Mouse (Mus musculus): Measurements from ENCODE around the gene Zbtb8os.
"Not testable (repeated sequence)": the region's sequence is repeated elsewhere in the genome, so short reads cannot be mapped to it uniquely, and the experiment has no call there.

The Zbtb8os gene

DNA sequence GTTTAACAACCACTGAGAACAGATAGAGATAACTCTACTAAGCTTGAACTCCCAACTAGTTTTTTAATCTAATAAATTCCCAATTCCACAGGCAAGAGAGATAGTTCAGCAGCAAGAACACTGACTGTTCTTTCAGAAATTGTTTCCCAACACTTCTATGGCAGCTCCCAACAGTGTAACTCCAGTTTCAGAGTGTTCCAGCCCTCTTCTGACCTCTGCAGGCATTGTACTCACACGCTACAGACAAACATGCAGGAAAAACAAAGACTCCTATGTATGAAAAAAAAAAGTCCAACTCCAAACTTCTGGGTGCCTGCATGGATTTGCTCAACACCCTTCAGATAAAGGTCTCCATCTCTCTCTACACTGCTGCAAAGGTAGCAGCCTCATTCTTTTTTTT, 2.6 kb upstream of the Zbtb8os start:
- no peak for DNase-seq (ENCODE audit: low spot score in 2 of 2)

DNA sequence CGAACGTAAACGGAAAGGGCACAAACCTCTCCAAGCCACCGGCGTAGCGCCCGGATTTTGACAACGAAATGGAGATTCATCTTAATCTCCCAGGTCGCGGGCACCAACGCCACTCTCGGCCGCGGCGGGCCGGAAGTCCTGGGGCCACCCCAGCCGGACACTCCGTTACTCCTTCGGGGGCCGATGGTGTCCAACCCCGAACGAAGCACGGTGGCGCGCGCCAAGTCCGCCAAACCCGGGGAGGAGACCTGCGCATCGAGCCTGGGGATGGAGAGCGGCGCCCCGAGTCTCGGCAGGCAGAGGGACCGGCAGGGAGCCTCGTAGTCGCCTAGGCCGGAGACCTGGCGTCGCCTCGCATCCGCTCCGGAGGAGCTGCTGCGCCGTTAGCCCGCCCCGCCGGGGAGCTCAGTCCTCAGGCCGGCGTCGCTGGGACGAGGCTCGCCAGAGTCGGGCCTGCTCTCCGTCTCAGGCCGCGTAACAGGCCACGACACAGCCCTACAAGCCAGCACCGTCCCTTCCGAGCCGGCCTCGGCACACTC, 749 bp upstream of the Zbtb8os start:
- peak in 1 of 2 experiments; percentile 76 for DNase-seq (ENCODE audit: low spot score in 2 of 2)

DNA sequence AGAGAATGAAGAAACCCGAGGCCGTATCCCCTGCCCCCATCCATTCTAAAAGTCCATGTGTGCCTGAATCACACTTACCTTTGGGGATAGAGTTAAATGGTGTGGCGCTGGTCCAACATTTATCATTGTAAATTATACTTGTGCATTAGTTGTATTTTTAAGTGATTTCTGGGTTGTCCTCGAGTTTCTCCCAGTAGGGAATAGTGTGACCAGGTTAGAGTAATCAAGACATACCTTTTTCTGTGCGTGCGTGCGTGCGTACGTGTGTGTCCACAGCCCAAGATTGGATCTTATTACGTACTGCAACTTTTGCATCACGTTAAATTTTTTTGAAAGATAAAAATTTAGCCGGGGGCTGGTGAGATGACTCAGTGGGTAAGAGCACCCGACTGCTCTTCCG, 796 bp downstream of the Zbtb8os start:
- no peak for DNase-seq (ENCODE audit: low spot score in 2 of 2)

DNA sequence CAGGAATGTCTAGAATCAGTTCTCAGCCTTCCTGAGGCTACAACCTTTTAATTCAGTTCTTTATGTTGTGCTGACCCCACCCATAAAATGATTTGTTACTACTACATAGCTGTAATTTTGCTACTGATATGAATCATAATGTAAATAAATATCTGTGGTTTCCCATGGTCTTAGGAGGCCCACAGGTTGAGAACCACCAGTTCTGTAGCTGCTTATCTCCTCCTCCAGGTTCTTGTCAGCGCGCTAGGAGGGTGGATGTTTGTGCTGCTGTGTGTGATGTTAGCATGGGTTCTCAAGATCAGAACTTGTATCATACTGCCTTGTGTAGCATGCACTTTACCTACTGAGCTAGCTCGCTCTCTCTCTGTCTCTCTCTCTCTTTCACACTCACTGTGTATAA, 4.2 kb downstream of the Zbtb8os start:
- DNase-seq (ENCODE audit: low spot score in 2 of 2) = no peak

DNA sequence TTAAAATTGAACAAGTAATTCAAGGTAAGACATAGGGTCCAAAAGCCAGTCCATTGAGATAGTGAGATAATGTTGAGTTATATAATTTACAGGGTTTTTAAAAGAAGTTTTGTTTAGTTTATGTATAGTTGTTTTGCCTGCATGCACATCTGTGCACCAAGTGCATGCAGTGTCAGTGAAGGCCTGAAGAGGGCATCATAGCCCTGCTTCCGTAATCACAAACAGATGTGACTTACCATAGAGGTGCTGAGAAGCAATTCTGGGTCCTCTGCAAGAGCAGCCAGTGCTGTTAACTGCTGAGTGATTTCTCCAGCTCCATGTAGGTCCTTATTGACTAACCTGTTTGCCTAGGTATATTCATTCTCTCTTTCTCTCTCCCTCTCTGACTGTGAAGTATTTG, 6.4 kb downstream of the Zbtb8os start:
- DNase-seq (ENCODE audit: low spot score in 2 of 2) = no peak

DNA sequence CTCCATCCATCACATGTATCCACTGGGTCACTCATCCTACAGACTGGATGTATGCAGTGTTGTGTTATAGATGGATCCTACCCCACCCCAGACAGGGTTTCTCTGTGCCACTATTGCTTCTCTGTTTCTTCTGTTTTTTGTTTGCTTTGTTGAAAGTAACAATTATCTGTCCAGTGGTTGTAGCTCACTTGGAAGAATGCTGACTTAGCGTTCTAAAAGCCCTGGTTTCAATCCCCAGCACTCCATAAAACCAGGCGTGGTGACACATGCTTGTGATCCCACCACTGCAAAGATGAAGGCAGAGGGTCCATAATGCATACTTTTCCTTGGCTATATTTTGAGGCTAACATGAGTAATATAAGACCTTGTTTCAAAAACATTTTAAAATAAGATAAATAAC, 7.2 kb downstream of the Zbtb8os start:
- DNase-seq (ENCODE audit: low spot score in 2 of 2) = no peak

DNA sequence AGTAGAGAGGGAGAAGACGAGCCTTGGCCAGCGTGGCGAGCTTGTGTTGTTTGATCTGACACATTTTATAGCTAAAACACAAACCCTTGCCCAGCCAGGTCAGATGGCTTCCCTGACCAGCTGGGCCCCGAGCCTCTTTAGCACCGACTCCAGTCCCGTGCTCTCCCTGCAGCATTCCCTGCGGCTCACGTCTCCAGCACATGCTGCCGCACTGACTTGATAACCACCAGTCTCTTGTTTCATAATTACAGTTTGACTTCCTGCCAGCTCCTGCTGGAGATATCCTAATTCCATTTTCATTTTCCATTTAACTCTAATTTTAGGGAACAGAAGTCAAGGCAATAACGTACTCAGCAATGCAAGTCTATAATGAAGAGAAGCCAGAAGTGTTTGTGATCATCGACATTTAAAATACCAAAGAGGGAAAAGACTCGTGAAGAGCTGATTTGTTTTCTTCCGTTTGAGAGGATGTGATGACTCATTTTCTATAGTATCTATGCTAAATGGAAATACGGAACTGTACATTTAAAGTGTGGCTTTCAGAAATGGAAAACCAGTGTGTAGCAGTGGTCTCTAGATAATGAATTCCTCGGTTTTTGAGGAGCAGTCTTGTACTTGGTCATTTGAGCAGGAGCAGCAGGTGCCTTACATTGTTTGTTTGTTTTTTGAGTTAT, 11.1 kb downstream of the Zbtb8os start:
- no peak for DNase-seq (ENCODE audit: low spot score in 2 of 2)

DNA sequence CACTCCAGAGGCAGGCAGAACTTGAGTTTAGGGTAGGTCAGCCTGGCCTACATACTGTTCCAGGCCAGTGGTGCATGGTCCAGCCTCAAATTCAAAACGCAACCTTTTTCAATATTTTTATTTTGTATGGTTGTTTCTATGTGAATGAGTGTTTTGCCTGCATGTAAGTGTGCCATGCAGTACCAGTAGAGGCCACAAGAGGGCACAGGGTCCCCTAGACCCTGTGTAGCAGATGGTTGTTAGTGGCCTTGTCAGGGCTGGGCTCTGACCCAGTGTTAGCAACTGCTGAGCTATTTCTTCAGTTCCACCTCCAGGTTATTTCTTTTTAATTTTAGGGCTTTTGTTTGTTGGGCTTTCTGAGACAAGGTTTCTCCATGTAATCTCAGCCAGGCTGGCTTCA, 15.1 kb downstream of the Zbtb8os start:
- peak; percentile 57 to 84 for DNase-seq (ENCODE audit: low spot score in 2 of 2)

DNA sequence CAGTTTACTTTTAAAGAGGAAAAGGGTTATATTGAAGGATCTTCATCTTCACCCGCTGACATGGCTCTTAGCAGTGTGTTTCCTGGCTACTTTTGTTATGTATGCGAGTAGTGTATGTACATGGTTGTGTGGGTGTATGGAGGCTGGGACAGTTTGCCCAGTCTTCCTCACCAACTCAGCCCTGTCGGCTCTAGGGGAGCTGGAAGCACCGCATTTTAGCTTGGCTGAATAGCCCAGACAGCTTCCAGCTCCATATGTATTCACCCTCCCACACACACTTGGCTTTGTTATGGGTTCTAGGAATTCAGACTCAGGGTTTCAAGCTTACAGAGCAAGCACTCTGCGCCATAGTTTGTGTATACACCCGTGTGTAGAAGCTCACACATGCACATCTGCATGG, 15.6 kb downstream of the Zbtb8os start:
- DNase-seq (ENCODE audit: low spot score in 2 of 2) = no peak

DNA sequence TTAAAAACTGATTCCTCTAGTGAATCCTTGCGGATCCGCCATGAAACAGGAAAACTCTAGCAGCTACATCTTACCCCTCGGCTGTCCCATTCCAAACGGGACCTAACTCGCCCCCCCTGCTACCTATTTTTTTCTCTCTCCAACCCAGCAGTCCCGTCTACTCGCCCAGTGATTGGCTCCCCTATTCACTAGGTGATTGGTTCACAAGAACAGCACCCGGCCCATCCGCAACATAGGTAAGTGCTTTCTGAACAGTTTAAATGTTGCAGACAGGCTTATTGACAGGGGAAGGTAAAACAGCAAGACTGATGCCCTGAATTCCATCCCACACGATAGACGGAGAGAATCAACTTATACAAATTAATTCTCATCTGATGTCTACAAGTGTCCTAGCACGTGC, 17.7 kb downstream of the Zbtb8os start:
- DNase-seq (ENCODE audit: low spot score in 2 of 2) = no peak

DNA sequence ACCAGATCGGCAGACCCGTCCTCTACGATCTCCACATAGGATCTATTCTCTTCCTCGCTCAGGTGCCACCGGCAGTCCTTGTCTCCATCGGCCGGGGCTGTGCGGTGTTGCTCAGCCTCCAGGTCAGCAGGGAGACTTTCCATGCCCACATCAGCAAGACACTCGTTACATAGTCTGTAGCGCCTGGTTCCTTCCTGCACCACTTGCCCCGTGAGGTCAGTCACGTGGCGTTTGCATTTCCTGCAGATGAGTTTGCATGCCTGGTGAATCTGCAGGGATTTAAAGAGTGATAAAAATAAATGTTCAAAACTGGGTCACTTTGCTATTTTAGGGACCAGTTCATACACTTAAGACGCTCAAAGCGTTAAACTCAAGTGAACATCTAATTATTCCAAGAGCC, 18.7 kb downstream of the Zbtb8os start:
- DNase-seq (ENCODE audit: low spot score in 2 of 2) = no peak

DNA sequence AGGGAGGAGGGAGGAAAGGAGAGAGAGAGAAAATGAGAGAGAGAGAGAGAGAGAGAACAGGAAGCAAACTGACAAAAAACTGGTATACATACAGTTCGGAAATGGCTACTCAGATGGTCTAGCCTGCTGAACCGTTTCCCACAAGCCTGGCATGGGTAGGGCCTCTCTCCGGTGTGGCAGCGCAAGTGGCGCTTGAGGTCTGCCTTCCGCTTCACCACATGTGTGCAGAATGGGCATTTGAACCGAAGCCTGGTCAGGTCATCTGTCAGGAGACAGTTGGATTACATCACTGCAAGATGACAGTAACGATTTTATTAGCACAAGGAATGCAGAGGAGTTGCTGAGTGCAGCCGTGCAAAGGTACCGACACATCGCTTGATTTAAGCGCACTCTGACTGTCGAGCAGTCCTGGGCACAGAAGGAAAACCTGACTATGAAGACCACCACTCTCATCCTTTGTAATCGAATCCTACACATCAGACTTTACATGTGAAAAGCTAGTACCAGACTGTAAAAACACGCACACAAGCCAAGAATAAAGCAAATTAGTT, 22.2 kb downstream of the Zbtb8os start:
- DNase-seq (ENCODE audit: low spot score in 2 of 2) = no peak

DNA sequence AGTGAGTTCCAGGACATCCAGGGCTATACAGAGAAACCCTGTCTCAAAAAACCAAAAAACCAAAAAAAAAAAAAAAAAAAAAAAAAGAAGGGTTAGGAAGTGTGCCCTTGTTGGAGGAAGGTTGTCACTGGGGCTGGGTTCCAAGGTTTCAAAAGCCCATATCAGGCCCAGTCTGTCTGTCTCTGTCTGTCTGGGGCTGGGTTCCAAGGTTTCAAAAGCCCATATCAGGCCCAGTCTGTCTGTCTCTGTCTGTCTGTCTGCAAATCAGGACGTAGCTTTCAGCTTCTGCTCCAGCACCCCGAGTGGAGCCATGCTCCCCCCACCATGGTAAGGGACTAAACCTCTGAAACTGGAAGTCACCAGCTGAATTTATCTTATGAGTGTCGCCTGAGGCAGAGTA, 26.7 kb downstream of the Zbtb8os start:
- not testable (repeated sequence) for DNase-seq (ENCODE audit: low spot score in 2 of 2)

DNA sequence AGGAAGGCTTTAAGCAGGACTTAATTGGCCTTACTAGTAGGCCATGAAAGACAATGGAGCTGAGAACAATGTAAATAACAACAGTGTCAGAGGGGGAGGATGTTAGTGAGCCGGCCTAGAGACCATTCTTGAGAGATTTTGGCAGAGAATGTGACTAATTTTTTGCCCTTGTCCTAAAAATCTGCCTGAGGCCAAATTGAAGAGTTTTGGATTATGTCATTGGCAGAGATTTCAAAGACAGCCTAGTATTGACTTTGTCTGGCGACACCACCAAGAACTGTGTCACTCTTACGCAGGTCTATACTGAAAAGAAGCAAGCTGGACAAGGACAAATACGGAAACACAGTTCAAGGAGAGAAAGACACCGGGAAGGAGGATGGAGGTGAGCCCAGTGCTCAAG, 27.3 kb downstream of the Zbtb8os start:
- no peak for DNase-seq (ENCODE audit: low spot score in 2 of 2)

DNA sequence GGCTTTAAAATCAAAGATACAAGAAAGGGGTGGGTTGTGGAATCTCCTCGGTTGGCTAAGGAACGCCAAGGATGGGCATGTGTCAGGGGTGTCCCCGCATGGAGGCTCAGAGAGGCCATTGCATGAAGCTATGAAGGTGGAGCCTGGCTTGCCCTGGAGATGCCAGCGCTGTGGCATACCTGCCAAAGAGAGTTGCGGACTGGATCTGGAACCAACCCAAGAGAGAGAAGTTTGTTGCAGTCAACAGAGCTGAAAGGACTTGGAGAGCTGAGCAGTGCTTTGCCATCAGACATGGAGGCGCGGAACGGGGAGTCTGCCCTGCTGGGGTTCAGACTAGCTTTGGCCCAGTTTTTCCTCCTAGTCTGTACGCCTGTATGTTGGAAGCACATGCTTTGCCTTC, 28.0 kb downstream of the Zbtb8os start:
- DNase-seq (ENCODE audit: low spot score in 2 of 2) = no peak

DNA sequence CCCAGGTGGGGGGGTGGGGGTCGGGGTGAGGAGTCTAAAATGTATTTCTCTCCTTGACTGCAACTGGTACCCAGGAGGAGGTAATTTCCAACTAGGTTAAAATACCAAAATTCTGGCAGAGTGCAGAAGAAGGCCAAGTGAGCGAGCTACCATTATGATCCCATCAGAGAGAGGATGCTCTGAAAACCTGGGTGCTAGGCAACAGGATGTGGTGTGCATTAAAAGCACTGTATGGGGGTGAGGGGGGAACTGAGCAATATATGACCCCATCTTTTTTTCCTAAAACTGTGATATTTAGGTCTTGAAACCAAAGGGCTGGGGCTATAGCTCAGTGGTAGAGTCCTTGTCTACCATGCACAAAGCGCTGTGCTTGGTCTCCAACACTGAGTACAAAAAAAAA, 28.9 kb downstream of the Zbtb8os start:
- DNase-seq (ENCODE audit: low spot score in 2 of 2) = no peak

DNA sequence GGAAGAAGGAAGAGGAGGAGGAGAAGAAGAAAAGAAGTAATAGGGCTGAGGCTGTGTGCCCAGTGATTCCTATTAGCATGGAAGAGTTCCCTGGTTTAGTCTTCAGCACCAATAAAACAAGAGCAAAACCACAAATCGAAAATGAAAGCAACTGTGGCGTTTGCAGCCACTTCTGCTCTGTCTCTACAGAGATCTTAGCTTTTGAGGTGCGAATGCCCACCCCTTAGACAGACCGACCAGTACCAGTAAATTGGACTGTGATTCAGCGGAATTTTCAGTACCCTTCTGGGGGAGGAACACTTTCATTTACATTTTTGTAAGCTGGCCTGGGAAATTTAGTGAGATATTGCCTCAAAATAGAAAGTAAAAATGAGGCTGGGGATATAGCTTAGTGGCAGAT, 29.7 kb downstream of the Zbtb8os start:
- no peak for DNase-seq (ENCODE audit: low spot score in 2 of 2)

DNA sequence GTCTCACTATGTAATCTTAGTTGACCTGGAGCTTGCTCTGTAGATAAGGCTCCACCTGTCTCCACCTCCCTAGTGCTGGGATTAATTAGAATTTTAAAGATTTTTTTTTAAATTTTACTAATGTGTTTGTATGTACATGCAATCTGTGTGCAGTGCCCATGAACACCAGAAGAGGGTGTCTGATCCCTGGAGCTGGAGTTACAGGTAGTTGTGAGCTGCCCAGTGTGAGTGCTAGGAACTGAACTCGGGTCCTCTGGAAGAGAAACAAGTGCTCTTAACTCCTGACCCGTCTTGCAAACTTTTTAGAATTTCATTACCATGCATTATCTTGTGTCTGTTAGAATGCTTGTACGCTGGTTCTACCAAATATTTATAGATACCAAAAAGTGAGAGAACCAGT, 35.9 kb downstream of the Zbtb8os start:
- DNase-seq (ENCODE audit: low spot score in 2 of 2) = no peak

DNA sequence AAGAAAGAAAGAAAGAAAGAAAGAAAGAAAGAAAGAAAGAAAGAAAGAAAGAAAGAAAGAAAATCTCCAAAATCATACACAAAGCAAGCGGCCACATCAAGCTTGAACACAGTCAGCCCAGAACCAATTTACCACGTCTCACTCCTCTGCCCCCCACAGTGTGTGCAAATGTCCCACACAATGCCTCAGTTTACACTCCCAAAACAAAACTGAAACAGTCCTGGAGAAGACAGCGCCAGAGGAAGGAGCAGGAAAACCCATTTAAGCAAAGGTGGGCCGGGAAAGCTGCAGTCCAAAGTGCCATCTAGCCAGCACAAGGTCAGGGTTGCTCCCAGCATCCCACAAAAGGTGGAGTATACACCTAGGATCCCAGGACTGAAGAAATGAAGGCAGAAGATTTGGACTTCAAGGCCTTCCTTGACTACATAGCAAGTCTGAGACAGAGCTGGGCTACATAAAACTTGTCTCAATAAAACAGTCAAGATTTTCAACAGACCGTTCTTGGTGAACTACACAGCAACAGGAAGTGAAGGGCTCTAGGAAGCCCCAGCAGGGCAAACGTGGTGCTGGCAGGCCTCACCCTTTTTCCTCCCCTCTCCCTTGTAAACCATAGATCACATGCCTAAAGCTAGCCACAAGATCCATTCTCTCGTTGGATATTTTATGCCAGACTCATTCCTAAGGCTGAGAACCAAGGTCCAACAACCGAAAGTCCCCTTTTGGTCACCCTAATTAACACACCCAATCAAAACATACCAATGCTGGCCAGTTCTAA, 37.9 kb downstream of the Zbtb8os start:
- no peak for DNase-seq (ENCODE audit: low spot score in 2 of 2)

DNA sequence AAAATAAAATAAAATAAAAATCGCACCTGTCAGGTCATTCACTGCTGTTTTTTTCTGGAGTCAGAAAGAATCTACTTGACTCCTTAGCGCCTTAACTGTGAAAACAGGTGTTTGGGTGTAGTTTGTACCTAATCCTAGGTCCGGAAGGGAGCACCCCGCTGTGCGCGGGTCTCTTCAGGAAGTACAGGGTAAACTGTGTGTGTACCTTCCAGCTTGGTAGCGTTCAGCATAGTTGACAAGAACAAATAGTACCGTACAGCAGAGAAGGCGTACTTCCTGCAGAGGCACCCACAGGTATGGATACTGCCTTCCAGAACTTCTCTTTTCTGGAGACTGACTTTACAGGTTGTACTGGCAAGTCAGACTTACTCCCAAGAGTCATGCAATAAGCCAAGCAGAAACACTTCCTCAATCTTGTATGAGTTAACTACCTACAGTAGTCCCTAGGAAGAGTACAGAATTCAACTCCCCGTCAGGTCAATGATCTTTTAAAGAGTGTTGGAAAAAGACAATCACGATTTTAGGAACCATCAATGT, 38.8 kb downstream of the Zbtb8os start:
- DNase-seq (ENCODE audit: low spot score in 2 of 2) = no peak

DNA sequence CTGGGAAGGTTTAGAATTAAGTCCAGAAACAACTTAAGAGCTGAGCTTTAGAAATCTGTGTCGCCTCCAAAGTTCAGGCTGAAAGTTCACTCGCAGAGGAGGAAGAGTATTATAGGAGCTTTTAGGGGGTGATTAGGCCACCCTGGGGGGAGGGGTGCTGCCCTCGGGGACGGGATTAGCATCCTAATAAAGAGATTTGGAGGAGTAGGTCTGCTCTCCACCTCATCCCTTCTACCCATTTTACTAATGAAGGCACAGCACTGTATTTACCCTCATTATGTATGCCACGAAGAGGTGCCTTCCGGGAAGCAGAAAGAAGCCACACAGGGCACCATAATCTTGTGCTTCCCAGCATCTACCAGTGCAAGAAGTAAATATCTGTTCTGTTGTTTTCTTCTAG, 39.5 kb downstream of the Zbtb8os start:
- DNase-seq (ENCODE audit: low spot score in 2 of 2) = no peak

DNA sequence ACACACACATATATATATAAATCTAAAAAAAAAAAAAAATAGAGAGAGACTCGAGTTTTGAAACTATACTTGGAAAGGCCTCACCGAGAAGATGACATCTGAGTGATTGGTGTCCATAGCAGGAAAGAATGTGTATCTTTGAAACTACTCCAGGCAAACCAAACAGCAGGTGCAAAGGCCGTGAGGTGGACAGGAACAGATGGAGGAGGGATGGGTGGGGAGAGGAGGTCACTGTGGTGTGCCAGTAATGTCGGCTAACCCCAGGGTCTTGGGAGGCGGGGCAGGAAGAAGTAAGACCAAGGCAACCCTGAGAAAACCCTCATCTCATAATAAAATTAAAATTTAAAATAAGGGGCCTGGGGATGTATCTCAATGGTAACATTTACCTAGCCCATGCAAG, 40.3 kb downstream of the Zbtb8os start:
- DNase-seq (ENCODE audit: low spot score in 2 of 2) = no peak

Data from urinary bladder, postnatal 4 days (tissue).